Mouse (Mus musculus): ENCODE measurements around the gene Cox5b. TPM values are rescaled to one million over a fixed set of nuclear protein-coding genes. Genes with fewer than 3 reads are reported as not detected.
A peak's percentile ranks its signal among the peaks of the same experiment; 100 is the strongest.

The Cox5b gene
- polyA plus RNA-seq (2011; ENCODE audit: insufficient read depth, insufficient read length, low read depth, missing spikeins) = 509 and 516 TPM in 2 replicates

DNA sequence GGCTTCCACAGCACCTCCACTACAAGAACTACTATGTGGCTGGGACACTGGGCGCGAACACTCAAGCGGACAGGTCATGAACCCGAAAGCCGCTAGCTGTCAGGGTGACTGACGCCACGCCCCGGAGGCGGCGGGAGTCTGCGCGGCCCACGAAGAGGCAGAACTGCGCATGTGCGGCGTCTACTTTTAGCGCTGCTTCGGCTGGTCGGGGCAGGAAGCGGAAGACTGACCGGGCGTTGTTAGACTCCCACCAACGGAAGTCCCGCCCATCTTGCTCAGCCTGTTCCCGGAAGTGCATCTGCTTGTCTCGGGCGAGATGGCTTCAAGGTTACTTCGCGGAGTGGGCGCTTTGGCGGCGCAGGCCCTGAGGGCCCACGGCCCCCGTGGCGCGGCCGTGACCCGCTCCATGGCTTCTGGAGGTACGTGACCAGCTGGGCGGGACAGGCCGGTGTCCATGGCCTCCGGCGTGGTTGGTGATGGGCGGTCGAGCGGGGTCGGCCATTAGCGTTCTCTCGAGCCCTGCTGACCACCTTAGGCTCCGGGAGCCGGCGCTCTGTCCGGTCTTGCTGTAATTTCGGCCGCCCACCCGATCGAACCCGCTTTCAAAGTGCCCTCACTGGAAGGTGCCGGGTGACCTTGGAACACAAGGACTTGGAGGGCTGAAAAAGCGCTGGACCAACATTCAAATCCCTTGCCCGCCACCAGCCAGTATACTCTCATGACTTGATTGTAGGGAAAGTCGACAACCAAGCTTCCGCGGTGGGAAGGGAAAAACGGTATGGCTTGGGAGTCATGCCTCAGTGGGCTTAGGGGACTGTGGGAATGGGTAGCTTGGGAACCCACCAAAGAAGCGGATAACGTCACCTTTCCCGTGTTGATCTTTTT is at the start of gene Cox5b:
Gene Cox5b, plus strand, starts transcription at position 179 of the 885 bp plus-strand sequence.
- Histone ChIP-seq H3K36me3 (ENCODE audit: control insufficient read depth, insufficient read depth, low read length, poor library complexity, severe bottlenecking) (peaks cover 11% of the 10 kb centered on the region), H3K27ac (ENCODE audit: insufficient read depth, low read length) (no peak within 1 kb of the TSS), H3K27me3 (ENCODE audit: control insufficient read depth, insufficient read depth, low read length, poor library complexity, severe bottlenecking) (no peaks in the 10 kb centered on the region), H3K4me3 (ENCODE audit: low read depth, low read length) (peak within 1 kb of the TSS; percentile 99), H3K4me1 (ENCODE audit: control insufficient read depth, insufficient read depth, low read length) (no peaks in the 10 kb centered on the region), H3K9me3 (replicated peaks; ENCODE audit: control insufficient read depth, insufficient read depth, low read length, poor library complexity, severe bottlenecking) (no peaks in the 10 kb centered on the region), H3K9ac (ENCODE audit: low read depth, poor library complexity, severe bottlenecking) (peak within 1 kb of the TSS; percentile 88)
- peak; percentile 47 for TF ChIP-seq POLR2A (IDR thresholded peaks at IDR 0.05; ENCODE audit: insufficient read depth, low read length)
- TF ChIP-seq EP300 (IDR thresholded peaks at IDR 0.05; ENCODE audit: insufficient read depth, low read depth, low read length) = no peak

DNA sequence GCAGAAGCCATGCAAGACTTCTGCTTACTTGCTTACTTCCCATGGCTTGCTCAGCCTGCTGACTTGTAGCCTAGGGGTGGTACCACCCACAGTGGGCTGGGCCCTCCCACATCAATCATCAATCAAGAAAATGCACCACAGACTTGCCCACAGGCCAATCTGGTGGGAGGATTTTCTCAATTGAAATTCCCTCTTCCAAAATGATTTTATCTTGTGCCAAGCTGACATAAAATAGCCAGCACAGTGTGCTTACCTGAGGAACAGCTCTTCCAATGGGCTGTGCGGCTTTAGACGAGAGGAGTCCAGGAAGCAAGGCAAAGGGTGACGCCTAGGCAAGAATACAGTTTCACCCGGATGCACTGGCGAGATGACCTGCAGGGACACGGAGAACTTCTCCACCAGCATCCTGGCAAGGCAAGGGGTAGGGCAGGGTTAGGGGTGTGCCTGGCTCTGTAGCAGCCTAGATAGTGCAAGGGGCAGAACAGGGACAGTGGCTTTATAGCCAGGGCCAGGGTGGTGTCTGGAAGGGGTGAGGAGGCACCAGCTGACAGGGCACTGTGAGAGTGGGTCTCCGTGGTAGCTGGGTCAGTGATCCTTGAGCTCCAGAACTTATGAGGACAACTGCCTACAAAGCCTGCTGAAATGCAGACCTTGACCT is 47.2 kb upstream of the Cox5b start:
- no peaks in the 10 kb centered on the region for H3K27me3 ChIP-seq (ENCODE audit: control insufficient read depth, insufficient read depth, low read length, poor library complexity, severe bottlenecking)
- no peaks in the 10 kb centered on the region for H3K36me3 ChIP-seq (ENCODE audit: control insufficient read depth, insufficient read depth, low read length, poor library complexity, severe bottlenecking)
- no peak overlapping the region for H3K4me3 ChIP-seq (ENCODE audit: low read depth, low read length)
- no peaks in the 10 kb centered on the region for H3K9me3 ChIP-seq (replicated peaks; ENCODE audit: control insufficient read depth, insufficient read depth, low read length, poor library complexity, severe bottlenecking)
- no peak overlapping the region for H3K27ac ChIP-seq (ENCODE audit: insufficient read depth, low read length)
- TF ChIP-seq CTCF (IDR thresholded peaks at IDR 0.05; ENCODE audit: low read depth, low read length) = no peak
- no peaks in the 10 kb centered on the region for H3K4me1 ChIP-seq (ENCODE audit: control insufficient read depth, insufficient read depth, low read length)
- no peak overlapping the region for H3K9ac ChIP-seq (ENCODE audit: low read depth, poor library complexity, severe bottlenecking)

DNA sequence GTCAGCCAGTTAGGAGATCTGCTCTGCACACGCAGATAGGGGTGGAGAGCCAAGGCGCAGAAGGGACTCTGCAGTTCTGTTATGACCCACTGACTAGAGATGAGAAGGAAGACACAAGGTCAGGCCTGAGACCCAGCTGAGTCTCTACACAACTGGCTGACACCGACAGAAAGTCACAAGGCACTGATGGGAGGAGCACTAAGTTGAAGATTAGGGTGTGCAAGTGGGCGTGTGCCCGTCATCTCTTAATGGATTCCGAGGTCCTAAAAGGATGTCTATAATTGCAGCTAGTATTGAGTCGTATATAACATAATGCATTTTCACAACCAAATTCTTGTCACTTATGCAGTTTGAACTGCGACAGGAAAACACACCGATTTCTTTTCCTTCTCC is 46.6 kb upstream of the Cox5b start:
- no peak for TF ChIP-seq POLR2A (IDR thresholded peaks at IDR 0.05; ENCODE audit: insufficient read depth, low read length)
- no peak for TF ChIP-seq EP300 (IDR thresholded peaks at IDR 0.05; ENCODE audit: insufficient read depth, low read depth, low read length)
- no peak for TF ChIP-seq CTCF (IDR thresholded peaks at IDR 0.05; ENCODE audit: low read depth, low read length)
- H3K4me1 ChIP-seq (ENCODE audit: control insufficient read depth, insufficient read depth, low read length) = no peaks in the 10 kb centered on the region
- no peaks in the 10 kb centered on the region for H3K9me3 ChIP-seq (replicated peaks; ENCODE audit: control insufficient read depth, insufficient read depth, low read length, poor library complexity, severe bottlenecking)
- H3K4me3 ChIP-seq (ENCODE audit: low read depth, low read length) = no peak overlapping the region
- H3K36me3 ChIP-seq (ENCODE audit: control insufficient read depth, insufficient read depth, low read length, poor library complexity, severe bottlenecking) = no peaks in the 10 kb centered on the region
- no peak overlapping the region for H3K9ac ChIP-seq (ENCODE audit: low read depth, poor library complexity, severe bottlenecking)
- no peak overlapping the region for H3K27ac ChIP-seq (ENCODE audit: insufficient read depth, low read length)
- no peaks in the 10 kb centered on the region for H3K27me3 ChIP-seq (ENCODE audit: control insufficient read depth, insufficient read depth, low read length, poor library complexity, severe bottlenecking)

DNA sequence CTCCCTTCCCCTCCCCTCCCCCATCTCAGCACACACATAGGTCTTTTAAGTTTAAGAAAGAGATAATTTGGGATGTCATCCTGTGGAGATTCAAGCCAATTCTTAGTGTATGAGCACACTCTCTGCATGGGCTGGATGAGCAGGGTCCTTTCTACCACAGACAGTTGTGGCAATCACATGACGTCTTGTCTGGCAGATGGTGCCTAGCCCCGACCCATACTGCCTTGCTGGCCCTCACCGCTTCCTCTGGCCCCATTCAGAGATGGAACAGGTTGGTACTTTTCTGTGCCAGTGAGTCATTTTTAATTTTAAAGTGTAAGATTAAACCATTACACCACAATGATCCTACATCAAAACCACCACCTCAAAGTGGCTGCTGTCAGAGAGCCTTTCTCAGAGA is 45.0 kb upstream of the Cox5b start:
- Histone ChIP-seq H3K4me3 (ENCODE audit: low read depth, low read length) (no peak overlapping the region), H3K36me3 (ENCODE audit: control insufficient read depth, insufficient read depth, low read length, poor library complexity, severe bottlenecking) (no peaks in the 10 kb centered on the region)

DNA sequence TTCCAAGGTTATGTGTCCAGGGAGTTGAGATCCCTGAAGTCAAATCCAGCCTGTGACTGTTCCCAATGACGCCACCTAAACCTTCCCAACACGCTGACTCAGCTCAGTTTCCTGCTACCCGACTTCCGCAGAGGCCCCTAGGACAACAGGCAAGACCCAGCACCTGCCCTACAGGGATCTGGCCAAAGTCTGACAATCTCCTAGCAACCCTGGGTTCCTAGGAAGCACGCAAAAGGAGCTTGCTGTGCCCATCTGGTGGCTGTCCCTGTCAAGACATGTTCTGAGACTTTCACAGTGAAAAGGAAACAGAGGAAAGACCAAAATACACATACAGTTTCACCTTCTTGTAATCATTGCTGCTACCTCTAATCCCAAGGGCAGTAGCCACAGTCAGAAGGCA is 43.6 kb upstream of the Cox5b start:
- no peak overlapping the region for H3K27ac ChIP-seq (ENCODE audit: insufficient read depth, low read length)
- TF ChIP-seq CTCF (IDR thresholded peaks at IDR 0.05; ENCODE audit: low read depth, low read length) (no peak), POLR2A (IDR thresholded peaks at IDR 0.05; ENCODE audit: insufficient read depth, low read length) (no peak), EP300 (IDR thresholded peaks at IDR 0.05; ENCODE audit: insufficient read depth, low read depth, low read length) (no peak)
- H3K9me3 ChIP-seq (replicated peaks; ENCODE audit: control insufficient read depth, insufficient read depth, low read length, poor library complexity, severe bottlenecking) = no peaks in the 10 kb centered on the region
- no peaks in the 10 kb centered on the region for H3K36me3 ChIP-seq (ENCODE audit: control insufficient read depth, insufficient read depth, low read length, poor library complexity, severe bottlenecking)
- no peak overlapping the region for H3K4me3 ChIP-seq (ENCODE audit: low read depth, low read length)
- H3K4me1 ChIP-seq (ENCODE audit: control insufficient read depth, insufficient read depth, low read length) = no peaks in the 10 kb centered on the region
- H3K9ac ChIP-seq (ENCODE audit: low read depth, poor library complexity, severe bottlenecking) = no peak overlapping the region
- no peaks in the 10 kb centered on the region for H3K27me3 ChIP-seq (ENCODE audit: control insufficient read depth, insufficient read depth, low read length, poor library complexity, severe bottlenecking)

More for the DNA sequence above, 45.0 kb upstream of the Cox5b start:
- no peaks in the 10 kb centered on the region for H3K4me1 ChIP-seq (ENCODE audit: control insufficient read depth, insufficient read depth, low read length)
- no peaks in the 10 kb centered on the region for H3K27me3 ChIP-seq (ENCODE audit: control insufficient read depth, insufficient read depth, low read length, poor library complexity, severe bottlenecking)
- no peak overlapping the region for H3K27ac ChIP-seq (ENCODE audit: insufficient read depth, low read length)
- TF ChIP-seq POLR2A (IDR thresholded peaks at IDR 0.05; ENCODE audit: insufficient read depth, low read length) (no peak), CTCF (IDR thresholded peaks at IDR 0.05; ENCODE audit: low read depth, low read length) (no peak), EP300 (IDR thresholded peaks at IDR 0.05; ENCODE audit: insufficient read depth, low read depth, low read length) (no peak)
- H3K9ac ChIP-seq (ENCODE audit: low read depth, poor library complexity, severe bottlenecking) = no peak overlapping the region
- no peaks in the 10 kb centered on the region for H3K9me3 ChIP-seq (replicated peaks; ENCODE audit: control insufficient read depth, insufficient read depth, low read length, poor library complexity, severe bottlenecking)

DNA sequence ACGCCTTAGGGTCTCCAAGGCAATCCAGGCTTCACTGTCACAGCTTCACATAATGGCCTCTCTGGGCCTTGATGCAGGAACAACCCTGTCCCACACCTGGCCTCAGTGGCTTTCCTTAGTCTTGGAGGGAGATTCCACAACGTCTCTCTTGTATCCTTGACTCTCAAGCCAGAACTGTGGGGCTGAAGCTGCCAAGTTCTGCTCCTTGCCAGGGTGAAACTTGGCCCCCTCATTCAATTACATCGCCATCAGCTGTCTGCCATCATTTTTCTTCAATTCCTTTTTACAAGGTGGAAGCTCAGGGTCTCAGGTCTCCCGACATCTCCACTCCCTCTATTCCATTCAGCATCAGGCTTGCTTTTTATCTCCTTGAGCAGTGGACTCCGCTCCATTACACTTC is 36.2 kb upstream of the Cox5b start:
- H3K36me3 ChIP-seq (ENCODE audit: control insufficient read depth, insufficient read depth, low read length, poor library complexity, severe bottlenecking) = peaks cover 2% of the 10 kb centered on the region
- TF ChIP-seq POLR2A (IDR thresholded peaks at IDR 0.05; ENCODE audit: insufficient read depth, low read length) (no peak), CTCF (IDR thresholded peaks at IDR 0.05; ENCODE audit: low read depth, low read length) (no peak), EP300 (IDR thresholded peaks at IDR 0.05; ENCODE audit: insufficient read depth, low read depth, low read length) (no peak)

More for the DNA sequence above, 36.2 kb upstream of the Cox5b start:
- no peaks in the 10 kb centered on the region for H3K27me3 ChIP-seq (ENCODE audit: control insufficient read depth, insufficient read depth, low read length, poor library complexity, severe bottlenecking)
- H3K4me1 ChIP-seq (ENCODE audit: control insufficient read depth, insufficient read depth, low read length) = no peaks in the 10 kb centered on the region
- no peaks in the 10 kb centered on the region for H3K9me3 ChIP-seq (replicated peaks; ENCODE audit: control insufficient read depth, insufficient read depth, low read length, poor library complexity, severe bottlenecking)
- H3K4me3 ChIP-seq (ENCODE audit: low read depth, low read length) = no peak overlapping the region
- H3K9ac ChIP-seq (ENCODE audit: low read depth, poor library complexity, severe bottlenecking) = no peak overlapping the region
- H3K27ac ChIP-seq (ENCODE audit: insufficient read depth, low read length) = no peak overlapping the region
